Mouse (Mus musculus): Measurements from ENCODE around the gene Gpr179. TPM values are rescaled to one million over a fixed set of nuclear protein-coding genes. Genes with fewer than 3 reads are reported as not detected.

Gene Gpr179
- polyA plus RNA-seq, 1 experiment, result 0.03 TPM

GRCm38 (mm10) chr11:97355247-97355646, 3.4 kb upstream of the Gpr179 start:
- no peak for TF ChIP-seq POLR2A (IDR thresholded peaks at IDR 0.05; ENCODE audit: low read depth, low read length)
- TF ChIP-seq CTCF (IDR thresholded peaks at IDR 0.05; ENCODE audit: extremely low read depth, insufficient read length, insufficient replicate concordance, low read depth, low read length), result no peak
- Histone ChIP-seq H3K27ac (ENCODE audit: insufficient read depth, low read depth, low read length) (no peak overlapping the region), H3K27me3 (ENCODE audit: control insufficient read depth, insufficient read depth, low read length) (no peaks in the 10 kb centered on the region), H3K4me1 (ENCODE audit: control insufficient read depth, insufficient read depth, insufficient read length, low read length) (no peaks in the 10 kb centered on the region), H3K4me3 (ENCODE audit: low read depth, low read length) (no peak overlapping the region), H3K36me3 (ENCODE audit: control insufficient read depth, insufficient read depth, low read length) (no peaks in the 10 kb centered on the region)
- WGBS, result 86% methylated on average over 7 of the region's 7 CpGs

- H3K36me3 ChIP-seq (ENCODE audit: control insufficient read depth, insufficient read depth, low read length), result no peaks in the 10 kb centered on the region
- no peak overlapping the region for H3K27ac ChIP-seq (ENCODE audit: insufficient read depth, low read depth, low read length)
- H3K27me3 ChIP-seq (ENCODE audit: control insufficient read depth, insufficient read depth, low read length), result no peaks in the 10 kb centered on the region
- 89% methylated on average over 2 of the region's 2 CpGs for WGBS
- 0 out of 2 replicates have a peak, but pooled peaks cover 1% of the 10 kb centered on the region for H3K4me1 ChIP-seq (ENCODE audit: control insufficient read depth, insufficient read depth, insufficient read length, low read length)
- H3K4me3 ChIP-seq (ENCODE audit: low read depth, low read length), result no peak overlapping the region
- TF ChIP-seq POLR2A (IDR thresholded peaks at IDR 0.05; ENCODE audit: low read depth, low read length) (no peak), CTCF (IDR thresholded peaks at IDR 0.05; ENCODE audit: extremely low read depth, insufficient read length, insufficient replicate concordance, low read depth, low read length) (no peak)
Observed at GRCm38 (mm10) chr11:97354646-97355045, 2.8 kb upstream of the Gpr179 start.

- TF ChIP-seq POLR2A (IDR thresholded peaks at IDR 0.05; ENCODE audit: low read depth, low read length), result no peak
- no peak for TF ChIP-seq CTCF (IDR thresholded peaks at IDR 0.05; ENCODE audit: extremely low read depth, insufficient read length, insufficient replicate concordance, low read depth, low read length)
- Histone ChIP-seq H3K4me1 (ENCODE audit: control insufficient read depth, insufficient read depth, insufficient read length, low read length) (0 out of 2 replicates have a peak, but pooled peaks cover 1% of the 10 kb centered on the region), H3K27ac (ENCODE audit: insufficient read depth, low read depth, low read length) (no peak overlapping the region), H3K36me3 (ENCODE audit: control insufficient read depth, insufficient read depth, low read length) (no peaks in the 10 kb centered on the region), H3K27me3 (ENCODE audit: control insufficient read depth, insufficient read depth, low read length) (no peaks in the 10 kb centered on the region), H3K4me3 (ENCODE audit: low read depth, low read length) (no peak overlapping the region)
- WGBS, result 28% methylated on average over 4 of the region's 4 CpGs
Observed at GRCm38 (mm10) chr11:97352935-97353597, 1.2 kb upstream of the Gpr179 start.

- TF ChIP-seq CTCF (IDR thresholded peaks at IDR 0.05; ENCODE audit: extremely low read depth, insufficient read length, insufficient replicate concordance, low read depth, low read length), result no peak
- TF ChIP-seq POLR2A (IDR thresholded peaks at IDR 0.05; ENCODE audit: low read depth, low read length), result no peak
- Histone ChIP-seq H3K4me1 (ENCODE audit: control insufficient read depth, insufficient read depth, insufficient read length, low read length) (0 out of 2 replicates have a peak, but pooled peaks cover 1% of the 10 kb centered on the region), H3K27ac (ENCODE audit: insufficient read depth, low read depth, low read length) (no peak overlapping the region), H3K36me3 (ENCODE audit: control insufficient read depth, insufficient read depth, low read length) (no peaks in the 10 kb centered on the region), H3K4me3 (ENCODE audit: low read depth, low read length) (no peak overlapping the region), H3K27me3 (ENCODE audit: control insufficient read depth, insufficient read depth, low read length) (no peaks in the 10 kb centered on the region; the same call in 1 of the 2 replicates)
- 47% methylated on average over 2 of the region's 2 CpGs for WGBS
Observed at GRCm38 (mm10) chr11:97350035-97350434, 1.8 kb downstream of the Gpr179 start.

- H3K27me3 ChIP-seq (ENCODE audit: control insufficient read depth, insufficient read depth, low read length), result no peaks in the 10 kb centered on the region; the same call in 1 of the 2 replicates
- WGBS, result 78% methylated on average over 9 of the region's 9 CpGs
- H3K36me3 ChIP-seq (ENCODE audit: control insufficient read depth, insufficient read depth, low read length), result no peaks in the 10 kb centered on the region
- no peak overlapping the region for H3K4me3 ChIP-seq (ENCODE audit: low read depth, low read length)
- no peak overlapping the region for H3K27ac ChIP-seq (ENCODE audit: insufficient read depth, low read depth, low read length)
- 0 out of 2 replicates have a peak, but pooled peaks cover 1% of the 10 kb centered on the region for H3K4me1 ChIP-seq (ENCODE audit: control insufficient read depth, insufficient read depth, insufficient read length, low read length)
- TF ChIP-seq POLR2A (IDR thresholded peaks at IDR 0.05; ENCODE audit: low read depth, low read length), result no peak
- TF ChIP-seq CTCF (IDR thresholded peaks at IDR 0.05; ENCODE audit: extremely low read depth, insufficient read length, insufficient replicate concordance, low read depth, low read length), result no peak
Observed at GRCm38 (mm10) chr11:97347291-97347690, 4.6 kb downstream of the Gpr179 start.

- no peak overlapping the region for H3K27ac ChIP-seq (ENCODE audit: insufficient read depth, low read depth, low read length)
- no peak overlapping the region for H3K4me3 ChIP-seq (ENCODE audit: low read depth, low read length)
- H3K36me3 ChIP-seq (ENCODE audit: control insufficient read depth, insufficient read depth, low read length), result no peaks in the 10 kb centered on the region
- 0 out of 2 replicates have a peak, but pooled peaks cover 1% of the 10 kb centered on the region for H3K4me1 ChIP-seq (ENCODE audit: control insufficient read depth, insufficient read depth, insufficient read length, low read length)
- H3K27me3 ChIP-seq (ENCODE audit: control insufficient read depth, insufficient read depth, low read length), result no peaks in the 10 kb centered on the region; the same call in 1 of the 2 replicates
- TF ChIP-seq POLR2A (IDR thresholded peaks at IDR 0.05; ENCODE audit: low read depth, low read length) (no peak), CTCF (IDR thresholded peaks at IDR 0.05; ENCODE audit: extremely low read depth, insufficient read length, insufficient replicate concordance, low read depth, low read length) (no peak)
- WGBS, result 81% methylated on average over 9 of the region's 9 CpGs
Observed at GRCm38 (mm10) chr11:97346383-97346782, 5.5 kb downstream of the Gpr179 start.

GRCm38 (mm10) chr11:97345446-97345845, 6.4 kb downstream of the Gpr179 start:
- H3K36me3 ChIP-seq (ENCODE audit: control insufficient read depth, insufficient read depth, low read length), result no peaks in the 10 kb centered on the region
- no peak overlapping the region for H3K27ac ChIP-seq (ENCODE audit: insufficient read depth, low read depth, low read length)
- 67% methylated on average over 10 of the region's 10 CpGs for WGBS
- TF ChIP-seq CTCF (IDR thresholded peaks at IDR 0.05; ENCODE audit: extremely low read depth, insufficient read length, insufficient replicate concordance, low read depth, low read length), result no peak
- no peak for TF ChIP-seq POLR2A (IDR thresholded peaks at IDR 0.05; ENCODE audit: low read depth, low read length)
- H3K27me3 ChIP-seq (ENCODE audit: control insufficient read depth, insufficient read depth, low read length), result no peaks in the 10 kb centered on the region; the same call in 1 of the 2 replicates
- 0 out of 2 replicates have a peak, but pooled peaks cover 1% of the 10 kb centered on the region for H3K4me1 ChIP-seq (ENCODE audit: control insufficient read depth, insufficient read depth, insufficient read length, low read length)
- H3K4me3 ChIP-seq (ENCODE audit: low read depth, low read length), result no peak overlapping the region

All from small intestine, adult 2 months (tissue).